Mouse (Mus musculus) stomach, embryonic 15.5 days (tissue): ENCODE results near the gene Patz1. TPM values are rescaled to one million over a fixed set of nuclear protein-coding genes. Genes with fewer than 3 reads are reported as not detected.

Source experiments
- ATAC-seq: fragments of 200-750 bp; cut with Nextera tagmentation; 2 replicates; pipeline ENCODE4 v1.8.0; 2017; ENCODE audit warnings: low read depth, moderate number of reproducible peaks, moderate TSS enrichment; ENCODE audit not compliant: insufficient read depth, low FRiP score
- H3K27ac ChIP-seq: fragments of 300-500 bp; sonication (generic); 2 replicates; pipeline ENCODE4 v1.5.1; 2015; ENCODE audit warnings: mild to moderate bottlenecking, inconsistent platforms
- H3K27me3 ChIP-seq: fragments of 300-500 bp; sonication (generic); replicated peaks from 2 replicates; pipeline ENCODE4 v1.6.1; 2015; ENCODE audit warnings: inconsistent platforms
- H3K36me3 ChIP-seq: fragments of 300-500 bp; sonication (generic); 2 replicates; pipeline ENCODE4 v1.6.1; 2015; ENCODE audit warnings: inconsistent platforms
- H3K4me1 ChIP-seq: fragments of 300-500 bp; sonication (generic); 2 replicates; pipeline ENCODE4 v1.6.1; 2015; ENCODE audit warnings: inconsistent platforms
- H3K4me2 ChIP-seq: fragments of 300-500 bp; sonication (generic); 2 replicates; pipeline ENCODE4 v1.6.1; 2015; ENCODE audit warnings: mild to moderate bottlenecking, inconsistent platforms
- H3K4me3 ChIP-seq: fragments of 300-500 bp; sonication (generic); replicated peaks from 2 replicates; pipeline ENCODE4 v1.5.1; 2015; ENCODE audit warnings: inconsistent platforms
- H3K9ac ChIP-seq: fragments of 300-500 bp; sonication (generic); 2 replicates; pipeline ENCODE4 v1.6.1; 2015; ENCODE audit warnings: inconsistent platforms
- H3K9me3 ChIP-seq: fragments of 300-500 bp; sonication (generic); 2 replicates; pipeline ENCODE4 v1.6.1; 2016; ENCODE audit warnings: inconsistent platforms
- WGBS: fragments of 180-500 bp; shearing (Covaris S2); methylation state at CpG from one replicate; pipeline ENCODE4 v1.1.7; 2015; 5-methylcytosine and 5-hydroxymethylcytosine counted together
- polyA plus RNA-seq: library from polyadenylated mRNA; unstranded; fragments of >200 nt; fragmentation: Nextera tagmentation; extraction: Ambion mirVana; gene quantifications from 2 replicates; pipeline ENCODE4 v1.2.1, GENCODE M21; 2015

Patz1 gene
- polyA plus RNA-seq, 1 experiment from 2014 or later = 39.9 TPM

DNA sequence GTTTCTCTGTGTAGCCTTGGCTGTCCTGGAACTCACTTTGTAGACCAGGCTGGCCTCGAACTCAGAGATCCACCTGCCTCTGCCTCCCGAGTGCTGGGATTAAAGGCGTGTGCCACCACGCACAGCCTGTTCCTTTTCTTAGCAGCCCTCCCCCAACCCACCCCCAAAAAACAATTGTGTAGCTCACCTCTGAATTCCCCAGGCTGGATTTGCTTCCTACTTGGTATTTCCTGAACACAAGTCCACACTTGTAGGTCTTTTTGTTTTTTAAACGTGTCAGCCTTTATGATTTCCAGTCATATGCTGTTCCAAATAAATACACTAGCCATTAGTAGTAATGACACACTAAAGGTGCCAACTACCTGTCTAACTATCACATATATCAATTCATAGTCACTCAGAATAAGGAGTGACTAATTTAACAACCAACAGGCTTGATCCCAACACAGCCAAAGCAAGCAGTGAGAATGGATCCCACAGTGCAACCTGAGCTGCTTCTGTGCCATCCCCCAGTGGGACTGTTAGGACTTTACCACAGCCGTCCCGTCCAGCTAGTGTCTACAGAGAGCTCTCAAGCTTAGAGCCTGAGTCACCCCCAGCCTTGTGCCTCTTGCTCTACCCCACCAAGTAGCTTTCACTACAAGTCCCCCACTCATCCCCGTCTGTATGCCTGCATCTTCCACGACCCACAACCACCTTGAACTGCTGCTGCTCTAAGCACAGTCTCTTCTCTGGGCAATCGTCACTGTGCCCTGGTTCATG, 23.1 kb downstream of the Patz1 start:
- Histone ChIP-seq H3K9me3 (no peaks in the 10 kb centered on the region), H3K9ac (no peak overlapping the region), H3K27me3 (no peaks in the 10 kb centered on the region), H3K4me1 (no peaks in the 10 kb centered on the region), H3K27ac (no peak overlapping the region), H3K4me2 (no peak overlapping the region), H3K36me3 (peaks cover 37% of the 10 kb centered on the region), H3K4me3 (no peak overlapping the region)
- ATAC-seq = no peak
- 75% methylated on average over 10 of the region's 10 CpGs for WGBS

DNA sequence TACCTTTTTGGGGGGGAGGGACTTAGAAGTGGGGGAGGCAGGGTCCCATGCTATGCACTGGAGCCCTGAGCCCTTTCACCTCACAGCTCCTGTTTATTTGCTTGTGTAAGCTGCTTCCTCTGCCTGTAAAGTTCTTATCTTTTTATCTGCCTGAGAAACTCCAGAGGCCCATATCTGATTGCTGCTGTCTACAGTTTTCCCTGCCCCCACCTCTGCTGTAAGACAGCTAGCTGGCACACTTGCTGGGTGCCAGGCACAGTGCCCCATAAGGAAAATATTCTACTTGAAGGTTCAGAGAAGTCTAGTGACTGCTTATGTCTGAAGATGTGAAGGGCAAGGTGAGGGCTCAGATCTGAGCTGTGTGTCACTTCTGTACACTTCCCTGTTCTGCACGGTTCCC, 24.6 kb downstream of the Patz1 start:
- Histone ChIP-seq H3K4me3 (no peak overlapping the region), H3K27me3 (no peaks in the 10 kb centered on the region), H3K9ac (no peak overlapping the region), H3K27ac (no peak overlapping the region), H3K4me2 (no peak overlapping the region), H3K36me3 (peaks cover 23% of the 10 kb centered on the region; the same call in 1 of the 2 replicates), H3K9me3 (no peaks in the 10 kb centered on the region), H3K4me1 (no peaks in the 10 kb centered on the region)
- 84% methylated on average over 1 of the region's 1 CpGs for WGBS
- no peak for ATAC-seq

DNA sequence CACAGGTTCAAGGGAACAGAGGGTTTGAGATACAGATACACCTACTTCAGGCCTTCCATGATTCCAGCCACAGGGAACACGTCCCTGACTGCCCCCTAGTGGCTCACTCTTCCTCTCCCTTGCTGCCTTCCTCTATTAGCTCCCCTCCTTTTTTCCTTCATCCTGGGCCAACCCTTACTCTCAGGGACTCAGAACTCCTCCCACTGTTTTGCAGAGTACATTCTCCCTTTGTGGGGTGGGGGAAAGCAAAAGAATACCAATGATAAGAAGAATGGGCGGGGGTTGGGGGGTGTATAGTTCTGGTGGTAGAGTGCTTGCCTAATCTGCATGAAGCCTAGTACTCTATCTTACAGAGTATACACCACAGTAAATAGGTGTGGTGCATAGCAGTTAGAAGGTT, 25.5 kb downstream of the Patz1 start:
- Histone ChIP-seq H3K36me3 (peaks cover 16% of the 10 kb centered on the region; the same call in 1 of the 2 replicates), H3K4me2 (no peak overlapping the region), H3K4me3 (no peak overlapping the region), H3K4me1 (no peaks in the 10 kb centered on the region), H3K27ac (no peak overlapping the region), H3K9ac (no peak overlapping the region), H3K9me3 (no peaks in the 10 kb centered on the region), H3K27me3 (no peaks in the 10 kb centered on the region)
- peak; percentile 65 for ATAC-seq
- WGBS = 22% methylated on average over 2 of the region's 2 CpGs

DNA sequence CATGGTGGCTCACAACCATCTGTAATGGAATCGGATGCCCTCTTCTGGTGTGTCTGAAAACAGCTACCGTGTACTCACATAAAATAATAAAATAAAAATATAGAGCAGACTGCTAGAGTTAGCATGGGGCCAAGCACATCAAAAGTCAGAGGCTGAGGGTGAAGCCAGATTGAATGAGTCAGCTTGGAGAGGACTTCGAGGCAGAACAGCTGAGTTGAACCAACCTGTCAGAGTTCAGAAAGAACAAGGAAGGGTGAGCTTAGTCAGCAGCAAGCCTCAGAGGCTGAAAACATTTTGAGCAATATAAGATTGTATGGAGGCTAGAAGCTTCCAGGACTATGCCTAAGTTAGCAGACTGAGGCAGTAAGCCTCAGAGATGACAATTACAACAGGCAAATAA, 29.6 kb downstream of the Patz1 start:
- ATAC-seq = no peak
- 81% methylated on average over 3 of the region's 3 CpGs for WGBS

DNA sequence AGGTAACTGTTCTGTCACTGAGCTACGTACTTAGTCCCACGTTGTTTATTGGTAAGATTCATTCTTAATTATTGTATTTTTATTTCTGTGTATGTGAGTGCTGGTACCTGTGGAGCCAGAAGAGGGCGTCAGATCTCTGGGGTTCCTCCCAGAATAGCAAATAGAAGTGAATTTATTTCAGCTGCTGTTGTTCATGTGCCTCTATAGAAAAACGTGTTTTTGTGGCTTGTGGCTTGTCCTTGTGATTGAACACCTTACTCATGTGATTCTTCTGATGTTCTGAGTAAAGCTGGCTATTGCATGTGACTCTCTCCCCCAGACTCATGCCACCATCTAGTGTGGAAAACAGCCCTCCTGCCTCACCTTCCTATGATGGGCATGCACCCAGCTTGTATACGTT, 39.6 kb downstream of the Patz1 start:
- H3K4me1 ChIP-seq = peaks cover 11% of the 10 kb centered on the region
- WGBS = 73% methylated on average over 5 of the region's 5 CpGs
- ATAC-seq = no peak

More for the DNA sequence above, 29.6 kb downstream of the Patz1 start:
- H3K27me3 ChIP-seq = no peaks in the 10 kb centered on the region
- no peaks in the 10 kb centered on the region for H3K4me1 ChIP-seq
- no peak overlapping the region for H3K27ac ChIP-seq
- no peaks in the 10 kb centered on the region for H3K36me3 ChIP-seq
- H3K9me3 ChIP-seq = no peaks in the 10 kb centered on the region
- H3K4me3 ChIP-seq = no peak overlapping the region
- H3K4me2 ChIP-seq = no peak overlapping the region
- H3K9ac ChIP-seq = no peak overlapping the region

DNA sequence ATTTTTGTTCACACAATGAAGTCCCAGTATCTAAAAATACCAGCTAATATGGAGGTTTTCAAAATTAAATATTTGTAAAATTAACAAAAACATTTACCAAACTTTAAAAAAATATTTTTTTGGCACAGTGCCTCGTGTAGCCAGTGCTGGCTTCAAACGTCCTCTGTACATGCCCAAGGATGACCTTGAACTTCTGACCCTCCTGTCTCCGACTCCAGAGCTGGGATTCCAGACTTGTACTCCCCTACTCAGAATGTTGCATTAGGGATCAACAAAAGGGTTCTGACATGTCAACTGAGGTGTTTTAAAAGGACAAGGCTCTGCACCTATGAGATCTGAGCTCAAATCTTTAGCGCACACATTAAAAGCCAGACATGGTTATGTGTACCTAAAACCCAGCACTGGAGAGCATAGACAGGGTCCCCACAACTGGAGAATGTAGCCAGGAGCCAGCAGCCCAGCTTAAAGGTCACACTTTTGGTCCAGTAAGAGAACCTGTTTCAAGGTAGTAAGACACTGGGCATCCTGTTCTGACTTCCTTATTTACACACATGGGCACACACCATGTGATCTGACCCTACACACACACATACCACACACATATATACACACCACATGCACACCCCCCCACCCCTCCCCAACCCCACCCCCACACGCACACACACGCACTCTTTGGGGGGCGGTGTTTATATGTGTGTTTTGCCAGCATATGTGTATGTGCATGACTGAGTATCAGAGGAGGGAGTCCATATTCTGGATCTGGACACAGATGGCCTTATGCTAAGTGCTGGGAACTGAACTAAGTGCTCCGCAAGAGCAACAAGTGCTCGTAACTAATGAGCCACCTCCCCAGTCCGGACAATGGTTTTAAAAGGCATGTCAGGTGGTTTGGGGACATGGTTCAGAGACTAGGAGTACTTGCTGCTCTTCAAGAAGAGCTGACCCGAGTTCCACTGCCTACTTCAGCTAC, 40.4 kb downstream of the Patz1 start:
- Histone ChIP-seq H3K27me3 (no peaks in the 10 kb centered on the region; the same call in 1 of the 2 replicates), H3K36me3 (no peaks in the 10 kb centered on the region), H3K9ac (no peak overlapping the region), H3K4me3 (no peak overlapping the region), H3K4me2 (no peak overlapping the region), H3K4me1 (peaks cover 11% of the 10 kb centered on the region), H3K27ac (no peak overlapping the region), H3K9me3 (no peaks in the 10 kb centered on the region)
- no peak for ATAC-seq
- 74% methylated on average over 11 of the region's 11 CpGs for WGBS

More for the DNA sequence above, 39.6 kb downstream of the Patz1 start:
- H3K27ac ChIP-seq = no peak overlapping the region
- no peaks in the 10 kb centered on the region for H3K36me3 ChIP-seq
- H3K4me2 ChIP-seq = no peak overlapping the region
- no peak overlapping the region for H3K9ac ChIP-seq
- H3K9me3 ChIP-seq = no peaks in the 10 kb centered on the region
- H3K27me3 ChIP-seq = no peaks in the 10 kb centered on the region; the same call in 1 of the 2 replicates
- no peak overlapping the region for H3K4me3 ChIP-seq

DNA sequence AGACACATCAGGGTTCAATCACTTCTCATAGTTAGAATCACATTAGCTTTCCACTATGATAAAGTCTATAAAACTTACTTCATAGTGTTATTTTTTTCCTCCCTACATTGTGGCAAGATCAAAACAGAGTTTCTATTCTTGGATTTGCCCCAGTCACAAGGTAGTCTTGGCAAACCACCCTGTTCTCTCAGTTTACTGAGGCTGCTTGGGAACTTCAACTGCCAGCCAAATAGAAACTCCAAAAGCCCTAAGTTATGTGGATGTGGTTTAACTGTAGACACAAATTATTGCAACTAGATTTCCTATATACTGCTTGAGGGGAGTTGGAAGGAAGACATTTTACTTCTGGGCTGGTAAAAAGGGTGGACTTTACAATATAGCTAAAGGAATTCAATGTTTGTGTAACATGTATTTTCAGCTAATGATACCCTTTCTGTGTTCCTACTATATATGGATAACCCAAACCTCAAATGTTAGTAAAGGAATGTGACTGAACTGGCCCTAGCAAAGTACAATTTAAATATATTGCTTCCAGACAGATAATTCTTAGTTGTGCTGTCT, 41.3 kb downstream of the Patz1 start, which contains the start of gene Pik3ip1:
Gene Pik3ip1 (plus strand): TSS at position 511 of the 561 bp plus-strand sequence.
- H3K9me3 ChIP-seq = no peaks in the 10 kb centered on the region
- H3K9ac ChIP-seq = peak within 1 kb of the TSS; percentile 10; the same call in 1 of the 2 replicates
- H3K4me3 ChIP-seq = peak within 1 kb of the TSS; percentile 51
- peak within 1 kb of the TSS; percentile 97 for H3K4me2 ChIP-seq
- no peaks in the 10 kb centered on the region for H3K36me3 ChIP-seq
- peaks cover 14% of the 10 kb centered on the region for H3K4me1 ChIP-seq
- ATAC-seq = no peak
- peak within 1 kb of the TSS; percentile 74 for H3K27ac ChIP-seq
- H3K27me3 ChIP-seq = no peaks in the 10 kb centered on the region; the same call in 1 of the 2 replicates

DNA sequence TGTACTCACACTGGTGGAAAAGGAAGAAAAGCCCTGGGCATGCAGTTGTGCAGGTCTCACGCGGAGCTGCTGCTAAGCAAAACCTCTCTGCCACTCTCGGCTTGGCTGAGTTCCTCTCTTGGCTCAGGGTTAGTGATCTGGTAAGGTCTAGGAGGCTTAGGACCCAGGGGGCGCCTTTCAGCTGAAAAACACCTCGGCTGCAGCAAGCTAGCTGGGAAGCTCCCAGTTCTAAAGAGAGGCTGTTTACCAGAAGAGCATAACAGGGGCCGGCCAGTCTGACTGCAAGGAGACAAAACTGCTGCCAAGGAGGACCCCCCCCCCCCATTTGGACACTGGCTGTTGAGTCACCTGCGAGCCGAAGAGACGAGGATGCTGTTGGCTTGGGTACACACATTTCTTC, 41.9 kb downstream of the Patz1 start:
- ATAC-seq = 0 out of 2 replicates have a peak, but pooled peaks have one; percentile 11
- Histone ChIP-seq H3K9me3 (no peaks in the 10 kb centered on the region), H3K27ac (peak overlapping the region; percentile 74), H3K4me3 (peak overlapping the region; percentile 51), H3K36me3 (no peaks in the 10 kb centered on the region), H3K27me3 (no peaks in the 10 kb centered on the region; the same call in 1 of the 2 replicates), H3K4me1 (peaks cover 20% of the 10 kb centered on the region), H3K4me2 (peak overlapping the region; percentile 97), H3K9ac (peak overlapping the region; percentile 10; the same call in 1 of the 2 replicates)
- 0% methylated on average over 9 of the region's 9 CpGs for WGBS

DNA sequence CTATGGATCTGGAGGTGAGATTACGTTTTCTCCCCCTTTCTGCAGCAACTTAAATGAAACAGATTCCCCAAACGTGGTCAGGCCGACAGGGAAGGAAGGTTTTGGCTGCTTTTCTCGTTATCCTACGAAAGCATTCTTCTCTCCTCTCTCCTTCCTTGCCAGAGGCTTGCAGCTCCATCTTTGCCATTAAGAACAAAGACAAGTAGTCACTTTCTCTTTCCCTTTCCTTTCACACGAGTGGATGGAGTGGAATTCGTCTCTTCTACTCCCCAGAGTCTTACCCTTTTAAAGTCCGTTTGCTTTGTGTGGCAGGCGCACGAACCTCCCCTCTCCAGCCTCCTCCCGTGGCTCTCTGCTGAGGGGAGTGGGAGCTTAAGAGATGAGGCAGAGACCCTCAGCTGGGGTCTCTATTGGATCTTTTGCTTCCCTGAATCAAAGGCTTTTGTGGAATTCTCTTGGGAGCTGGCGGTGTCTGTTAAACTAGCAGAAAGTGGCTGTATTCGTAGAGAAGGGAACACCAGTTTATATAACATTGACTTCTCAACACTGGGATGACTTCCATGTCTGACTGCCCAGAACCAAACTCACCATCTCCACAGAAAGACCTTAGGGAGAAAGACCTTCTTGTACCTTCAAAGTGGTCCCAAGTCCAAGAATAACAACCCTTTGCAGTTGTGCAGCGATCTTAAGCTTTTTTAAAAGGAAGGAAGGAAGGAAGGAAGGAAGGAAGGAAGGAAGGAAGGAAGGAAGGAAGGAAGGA, 42.5 kb downstream of the Patz1 start:
- H3K9ac ChIP-seq = peak overlapping the region; percentile 10; the same call in 1 of the 2 replicates
- ATAC-seq = no peak
- H3K4me2 ChIP-seq = peak overlapping the region; percentile 97
- peaks cover 25% of the 10 kb centered on the region for H3K4me1 ChIP-seq
- WGBS = 3% methylated on average over 14 of the region's 14 CpGs
- no peaks in the 10 kb centered on the region; the same call in 1 of the 2 replicates for H3K27me3 ChIP-seq
- peak overlapping the region; percentile 74 for H3K27ac ChIP-seq
- H3K4me3 ChIP-seq = peak overlapping the region; percentile 51
- no peaks in the 10 kb centered on the region for H3K36me3 ChIP-seq
- H3K9me3 ChIP-seq = no peaks in the 10 kb centered on the region

DNA sequence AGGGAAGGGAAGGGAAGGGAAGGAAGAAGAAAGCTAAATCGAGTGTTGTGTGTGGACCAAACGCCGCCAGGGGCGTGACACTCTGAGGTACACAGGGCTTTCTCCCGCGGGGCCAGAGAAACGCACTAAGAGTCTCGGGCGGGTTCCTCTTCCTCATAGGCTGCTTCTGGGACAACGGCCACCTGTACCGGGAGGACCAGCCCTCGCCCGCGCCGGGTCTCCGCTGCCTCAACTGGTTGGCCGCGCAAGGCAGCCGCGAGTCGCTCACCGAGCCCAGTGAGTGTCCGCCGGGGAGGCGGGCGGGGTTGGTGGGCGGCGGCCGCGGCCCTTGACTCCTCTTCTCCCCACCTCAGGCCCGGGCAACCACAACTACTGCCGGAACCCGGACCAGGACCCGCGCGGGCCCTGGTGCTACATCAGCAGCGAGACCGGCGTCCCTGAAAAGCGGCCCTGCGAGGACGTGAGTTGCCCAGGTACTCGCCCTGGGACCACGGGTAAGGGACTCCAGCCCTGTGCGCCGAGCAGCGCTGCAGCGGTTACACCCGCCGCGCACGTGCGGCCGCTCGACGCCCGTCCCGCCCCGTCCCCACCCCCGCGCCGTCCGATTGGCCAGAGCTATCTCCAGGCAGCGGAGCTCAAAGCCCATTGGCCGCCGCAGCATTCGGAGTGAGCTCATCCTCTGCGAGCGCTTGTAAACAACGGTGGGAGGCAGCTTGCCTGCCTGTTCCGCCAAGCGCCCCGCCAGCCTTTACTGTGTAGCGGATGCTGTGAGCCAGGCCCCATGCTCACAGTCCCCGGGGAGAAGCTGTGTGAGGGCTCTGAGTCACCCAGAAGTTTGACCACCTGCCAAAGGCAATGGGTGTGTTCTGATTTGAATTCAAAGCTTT, 43.3 kb downstream of the Patz1 start:
- Histone ChIP-seq H3K36me3 (no peaks in the 10 kb centered on the region), H3K4me3 (peak overlapping the region; percentile 51), H3K27me3 (no peaks in the 10 kb centered on the region; the same call in 1 of the 2 replicates), H3K9ac (0 out of 2 replicates have a peak overlapping the region, but pooled peaks have one; percentile 25), H3K27ac (peak overlapping the region; percentile 70), H3K4me2 (peak overlapping the region; percentile 97), H3K9me3 (no peaks in the 10 kb centered on the region), H3K4me1 (peaks cover 26% of the 10 kb centered on the region)
- ATAC-seq = peak; percentile 95
- under 1% methylated on average over 75 of the region's 75 CpGs for WGBS
